Mouse (Mus musculus): ENCODE measurements around the gene Drd2.

GRCm38 (mm10) chr9:49384041-49384440 is 43.6 kb downstream of the Drd2 start:
- TF ChIP-seq POLR2A (IDR thresholded peaks at IDR 0.05; ENCODE audit: borderline replicate concordance, control insufficient read depth, low read depth, low read length) (no peak), CTCF (IDR thresholded peaks at IDR 0.05; ENCODE audit: control insufficient read depth, insufficient read depth, low read length) (no peak)
